Mouse (Mus musculus) gonadal fat pad, adult 2 months (tissue): ENCODE data around the gene Mertk. TPM values are rescaled to one million over a fixed set of nuclear protein-coding genes. Genes with fewer than 3 reads are reported as not detected.
A peak's percentile ranks its signal among the peaks of the same experiment; 100 is the strongest.

ENCODE experiments used
- DNase-seq: peaks from one replicate; pipeline ENCODE4 v3.0.0-alpha.2; 2012; ENCODE audit warnings: low read depth
- polyA plus RNA-seq: library from polyadenylated mRNA; depleted of rRNA; stranded (reverse); fragments of >200 nt; gene quantifications from 2 replicates; pipeline ENCODE4 v1.2.3, GENCODE M21; 2012

Gene Mertk
- polyA plus RNA-seq, 1 experiment: 8.8 TPM

GRCm38 (mm10) chr2:128722106-128722710 lies 23.5 kb downstream of the Mertk start:
- no peak for DNase-seq

- DNase-seq: no peak
Observed at GRCm38 (mm10) chr2:128726067-128726466, 27.3 kb downstream of the Mertk start.

- DNase-seq: no peak
Observed at GRCm38 (mm10) chr2:128726626-128727025, 27.9 kb downstream of the Mertk start.

- DNase-seq: no peak
Observed at GRCm38 (mm10) chr2:128727552-128727951, 28.8 kb downstream of the Mertk start.

- DNase-seq: no peak
Observed at GRCm38 (mm10) chr2:128728066-128728465, 29.3 kb downstream of the Mertk start.

- DNase-seq: no peak
Observed at GRCm38 (mm10) chr2:128729141-128729540, 30.4 kb downstream of the Mertk start.

- DNase-seq: no peak
Observed at GRCm38 (mm10) chr2:128731514-128731913, 32.8 kb downstream of the Mertk start.

- no peak for DNase-seq
Observed at GRCm38 (mm10) chr2:128731951-128732350, 33.2 kb downstream of the Mertk start.

GRCm38 (mm10) chr2:128735089-128735488 lies 36.3 kb downstream of the Mertk start:
- DNase-seq: no peak

- DNase-seq: no peak
Observed at GRCm38 (mm10) chr2:128737051-128737450, 38.3 kb downstream of the Mertk start.

GRCm38 (mm10) chr2:128737796-128738195 lies 39.0 kb downstream of the Mertk start:
- DNase-seq: peak; percentile 74

GRCm38 (mm10) chr2:128738725-128739258 lies 40.0 kb downstream of the Mertk start:
- no peak for DNase-seq

- DNase-seq: no peak
Observed at GRCm38 (mm10) chr2:128745879-128746620, 47.3 kb downstream of the Mertk start.

- DNase-seq: no peak
Observed at GRCm38 (mm10) chr2:128746621-128747151, 47.9 kb downstream of the Mertk start.

- no peak for DNase-seq
Observed at GRCm38 (mm10) chr2:128747433-128748028, 48.8 kb downstream of the Mertk start.

- DNase-seq: no peak
Observed at GRCm38 (mm10) chr2:128748171-128748570, 49.4 kb downstream of the Mertk start.

GRCm38 (mm10) chr2:128751030-128751429 lies 52.3 kb downstream of the Mertk start:
- no peak for DNase-seq

- no peak for DNase-seq
Observed at GRCm38 (mm10) chr2:128753295-128753873, 54.6 kb downstream of the Mertk start.

- no peak for DNase-seq
Observed at GRCm38 (mm10) chr2:128755149-128755691, 56.5 kb downstream of the Mertk start.

- DNase-seq: no peak
Observed at GRCm38 (mm10) chr2:128758724-128759340, 60.1 kb downstream of the Mertk start.

- DNase-seq: no peak
Observed at GRCm38 (mm10) chr2:128762008-128762407, 63.3 kb downstream of the Mertk start.
